Mouse (Mus musculus) left cerebral cortex, adult 8-10 months (tissue): ENCODE data around the gene Ndufs7. TPM values are rescaled to one million over a fixed set of nuclear protein-coding genes. Genes with fewer than 3 reads are reported as not detected.
A peak's percentile ranks its signal among the peaks of the same experiment; 100 is the strongest.

Experiments
- DNase-seq, 2 experiments: peaks; one replicate each; pipeline ENCODE4 v3.0.0; 2022; ENCODE audit warnings: low spot score in 2 of 2
- total RNA-seq, 4 experiments: library from RNA; stranded (reverse); gene quantifications; 2 replicates each; pipeline ENCODE4 v1.2.4; 2022

Ndufs7 gene
- total RNA-seq, 4 experiments from 2014 or later: 214 to 225 (median 218) TPM

DNA sequence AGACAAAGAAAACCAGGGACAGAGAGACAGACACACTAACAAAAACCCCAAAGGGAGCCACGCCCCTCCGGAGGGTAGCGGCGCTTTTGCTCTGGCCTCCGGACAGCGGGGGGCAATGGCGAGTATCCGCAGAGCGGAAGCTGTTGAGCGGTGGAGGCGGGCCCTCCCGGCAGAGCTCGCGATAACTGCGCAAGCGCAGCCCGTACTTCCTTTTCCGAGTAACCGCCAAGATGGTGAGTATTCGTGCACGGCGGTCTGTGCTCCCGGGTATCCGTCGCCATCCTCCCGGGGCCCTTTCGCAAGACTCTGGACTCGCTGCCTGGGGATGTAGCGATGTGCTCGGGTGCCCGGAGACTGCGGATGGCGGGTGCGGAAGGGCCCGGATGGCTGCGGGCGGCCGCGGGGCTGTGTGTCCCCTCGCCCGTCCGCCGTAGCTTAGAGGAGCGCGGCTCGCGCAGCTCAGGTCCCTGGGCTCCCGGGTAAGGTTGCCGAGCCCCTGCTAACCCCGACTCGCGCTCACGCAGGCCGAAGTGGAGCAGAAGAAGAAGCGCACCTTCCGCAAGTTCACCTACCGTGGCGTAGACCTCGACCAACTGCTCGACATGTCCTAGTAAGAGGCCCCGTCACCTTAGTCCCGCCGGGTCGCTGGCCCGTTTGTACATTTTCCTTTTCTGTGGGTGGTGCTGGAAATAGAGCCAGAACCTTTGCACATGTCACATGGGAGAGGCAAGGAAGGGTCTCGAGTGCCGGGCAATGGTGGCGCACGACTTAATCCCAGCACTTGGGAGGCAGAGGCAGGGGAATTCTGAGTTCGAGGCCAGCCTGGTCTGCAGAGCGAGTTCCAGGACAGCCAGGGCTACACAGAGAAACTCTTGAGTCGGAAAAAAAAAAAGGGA is 43.6 kb downstream of the Ndufs7 start, which contains the start of gene Rps15:
Rps15 (plus strand) TSS at position 203 of the 896 bp plus-strand sequence.
- DNase-seq: peak; percentile 81 to 91

DNA sequence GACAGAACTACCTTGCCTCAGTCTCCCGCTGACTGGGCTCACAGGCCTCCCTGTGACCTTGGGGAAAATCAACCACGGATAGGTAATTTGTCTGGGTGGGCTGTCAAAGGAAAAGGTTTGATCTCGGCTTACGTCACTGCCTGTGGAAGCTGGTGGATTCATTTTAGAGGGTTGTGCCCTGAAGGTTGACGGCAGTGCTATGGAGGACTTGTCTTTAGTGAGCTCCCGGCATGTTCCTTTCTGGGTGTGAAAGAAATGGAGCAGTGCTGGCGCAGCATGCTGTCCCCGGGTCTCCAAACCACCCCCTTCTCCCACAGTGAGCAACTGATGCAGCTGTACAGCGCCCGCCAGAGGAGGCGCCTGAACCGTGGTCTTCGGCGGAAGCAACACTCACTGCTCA is 44.4 kb downstream of the Ndufs7 start:
- DNase-seq: no peak

DNA sequence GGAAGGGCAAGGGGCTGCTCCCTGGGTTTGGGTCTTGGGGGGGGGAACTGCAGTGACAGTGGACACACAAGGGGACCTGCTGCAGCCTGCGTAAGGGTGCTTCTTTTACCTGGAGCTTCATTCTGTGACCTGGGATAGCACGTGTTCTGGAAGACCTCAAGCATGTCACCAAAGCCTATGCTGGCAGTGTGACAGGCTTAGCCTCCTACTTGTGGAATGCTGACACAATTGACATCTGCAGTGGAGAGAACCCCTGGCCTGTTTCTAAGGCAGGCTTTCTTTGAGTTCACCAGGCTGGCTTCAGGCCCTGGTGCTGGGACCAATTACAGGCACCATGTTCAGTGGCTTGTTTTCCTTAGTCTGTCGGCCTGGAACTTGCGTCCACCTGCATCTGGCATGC is 45.4 kb downstream of the Ndufs7 start:
- DNase-seq: no peak

GRCm38 (mm10) chr10:80294788-80295303 is 45.9 kb downstream of the Ndufs7 start:
- DNase-seq: no peak

DNA sequence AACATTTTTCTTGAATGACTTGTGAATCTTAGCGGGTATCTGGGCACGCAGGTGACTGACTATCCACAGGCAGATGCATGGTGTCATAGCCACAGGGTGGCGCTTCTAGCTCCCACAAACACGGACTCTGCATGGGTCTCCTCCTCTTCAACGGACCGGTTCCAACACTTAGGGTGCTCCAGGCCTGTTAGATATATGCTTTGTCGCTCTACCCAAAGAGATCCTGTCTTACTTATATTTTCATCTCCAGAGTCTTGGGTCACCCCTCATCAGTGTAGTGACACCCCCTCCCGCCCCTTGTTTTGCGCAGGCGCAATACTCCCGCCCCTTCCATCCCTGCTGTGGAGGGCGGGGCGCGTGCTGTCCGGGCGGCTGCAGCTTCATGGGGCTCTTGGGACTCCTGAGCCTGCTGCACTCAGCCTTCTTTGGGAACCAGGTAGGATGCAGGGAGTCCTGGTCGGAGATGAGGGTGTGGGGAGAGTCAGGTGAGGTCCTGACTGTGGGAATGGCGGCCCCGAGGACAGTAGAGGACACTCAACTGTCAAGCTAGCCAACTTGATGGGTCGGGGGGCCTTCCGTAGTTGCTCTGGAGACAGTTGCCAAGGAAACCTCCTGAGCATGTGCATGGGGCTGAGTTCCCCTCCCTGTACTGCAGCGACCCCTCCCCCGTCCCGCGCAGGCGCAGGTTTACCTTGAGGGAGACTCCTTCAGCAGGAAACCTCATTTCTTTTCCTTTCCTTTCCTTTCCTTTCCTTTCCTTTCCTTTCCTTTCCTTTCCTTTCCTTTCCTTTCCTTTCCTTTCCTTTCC is 46.9 kb downstream of the Ndufs7 start, which contains the start of gene Apc2:
Apc2 (plus strand) TSS at position 360 of the 808 bp plus-strand sequence.
- peak; percentile 71 for DNase-seq

DNA sequence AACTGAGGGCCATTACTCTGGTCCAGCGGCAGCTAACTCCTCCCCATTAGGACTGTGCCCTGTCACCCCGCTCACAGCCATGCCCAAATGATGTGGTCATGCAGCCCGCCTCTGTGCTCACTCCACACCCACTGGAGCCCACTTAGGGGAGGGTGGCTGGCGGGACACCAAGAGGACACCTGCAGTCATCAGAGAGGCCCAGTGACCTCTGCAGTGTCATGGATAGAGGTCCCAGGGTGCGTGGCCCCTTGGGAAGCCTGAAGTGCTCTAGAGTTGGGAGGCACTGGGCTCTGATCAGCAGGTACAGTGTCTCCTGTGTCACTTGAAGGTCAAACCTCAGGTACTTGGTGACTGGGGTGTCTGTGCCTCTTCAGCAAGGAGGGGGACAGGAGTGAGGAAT is 47.9 kb downstream of the Ndufs7 start:
- no peak for DNase-seq

GRCm38 (mm10) chr10:80297526-80298133 is 48.7 kb downstream of the Ndufs7 start:
- DNase-seq: no peak

- DNase-seq: peak; percentile 75 to 88
These were observed 49.8 kb downstream of the Ndufs7 start for GRCm38 (mm10) chr10:80298571-80299281.

DNA sequence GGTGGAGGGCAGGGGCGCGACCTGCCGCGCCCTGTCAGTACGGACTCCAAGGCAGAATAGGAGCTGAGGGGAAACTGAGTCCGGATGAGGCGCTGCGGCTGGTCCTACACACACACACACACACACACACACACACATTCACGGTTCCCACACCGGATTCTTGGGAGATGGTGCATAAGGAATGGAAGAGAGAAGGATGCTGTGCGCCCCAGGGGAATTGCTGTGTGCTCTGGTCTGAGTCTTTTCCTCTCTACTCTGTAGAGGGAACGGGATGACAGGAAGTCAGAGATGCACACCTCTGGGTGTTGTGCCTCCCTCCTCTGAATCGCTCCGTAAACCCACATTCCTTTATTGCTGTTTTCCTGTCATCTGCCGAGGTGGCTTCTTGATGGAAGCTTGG is 50.4 kb downstream of the Ndufs7 start:
- DNase-seq: no peak

- no peak for DNase-seq
These were observed 50.9 kb downstream of the Ndufs7 start for GRCm38 (mm10) chr10:80299824-80300223.

DNA sequence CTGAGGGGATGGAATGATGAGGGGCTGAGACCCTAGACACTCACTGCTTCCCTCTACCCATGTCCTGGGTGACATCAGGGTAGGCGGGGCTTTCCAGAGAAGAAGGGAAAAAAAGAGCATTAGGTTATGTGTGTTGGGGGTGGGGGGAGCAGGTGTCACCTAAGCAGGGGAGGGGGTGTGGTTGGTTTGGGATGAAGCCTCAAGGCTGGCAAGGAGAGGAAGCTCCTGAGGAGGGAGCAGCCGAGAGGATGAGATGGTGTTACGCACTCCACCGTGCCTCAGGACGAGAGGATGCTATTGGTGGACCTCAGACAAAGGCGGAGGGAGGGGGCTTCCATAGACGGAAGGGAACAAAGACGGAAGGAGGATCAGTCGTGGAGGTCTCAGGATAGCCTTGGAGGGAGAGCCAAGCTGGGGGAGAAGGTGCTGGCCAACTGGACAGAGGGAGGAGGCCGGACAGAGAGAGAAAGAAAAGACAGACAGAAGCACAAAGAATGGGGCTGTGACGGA is 51.8 kb downstream of the Ndufs7 start:
- no peak for DNase-seq

DNA sequence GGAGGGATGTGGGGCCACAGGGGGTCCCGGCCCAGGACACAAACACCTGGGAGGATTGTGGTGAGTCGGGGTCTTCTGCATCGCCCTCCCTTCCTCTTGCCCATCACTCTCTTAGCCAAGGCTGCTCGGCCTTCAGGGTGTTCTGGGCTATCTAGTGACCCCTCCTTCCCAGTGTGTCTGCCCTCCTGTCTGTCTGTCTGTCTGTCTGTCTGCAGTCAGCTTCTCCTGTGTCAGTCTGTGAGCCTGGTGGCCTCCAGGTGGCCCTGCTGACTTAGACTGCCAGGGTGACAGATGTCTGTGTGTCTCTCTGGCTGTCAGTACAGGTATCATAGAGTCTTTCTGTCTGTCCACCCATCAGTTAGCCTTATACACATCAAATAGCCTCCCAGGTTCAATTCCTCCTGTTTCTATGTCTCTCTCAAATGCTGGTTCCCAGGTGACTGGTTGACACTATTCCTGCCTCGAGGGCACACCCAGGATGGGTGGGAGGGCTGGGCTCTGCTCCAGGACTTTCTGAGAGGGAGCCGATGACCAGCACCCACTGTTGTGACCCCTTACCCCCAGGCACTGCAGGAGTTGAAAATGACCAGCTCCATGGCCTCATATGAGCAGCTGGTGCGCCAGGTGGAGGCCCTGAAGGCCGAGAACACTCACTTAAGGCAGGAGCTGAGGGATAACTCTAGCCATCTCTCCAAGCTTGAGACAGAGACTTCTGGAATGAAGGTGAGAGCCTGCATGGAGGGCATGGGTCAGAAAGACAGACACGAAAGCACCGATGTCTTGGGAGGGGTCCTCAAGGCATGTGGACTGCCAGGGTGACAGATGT is 52.5 kb downstream of the Ndufs7 start:
- DNase-seq: no peak

DNA sequence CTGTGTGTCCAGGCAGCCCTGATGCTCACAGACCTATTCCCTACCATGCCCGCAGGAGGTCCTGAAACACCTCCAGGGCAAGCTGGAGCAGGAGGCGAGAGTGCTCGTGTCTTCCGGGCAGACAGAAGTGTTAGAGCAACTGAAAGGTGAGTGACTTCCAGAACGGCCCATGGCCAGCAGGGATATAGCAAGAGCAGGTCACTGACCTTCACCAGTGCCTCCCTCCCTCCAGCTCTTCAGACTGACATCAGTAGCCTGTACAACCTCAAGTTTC is 53.1 kb downstream of the Ndufs7 start:
- no peak for DNase-seq

DNA sequence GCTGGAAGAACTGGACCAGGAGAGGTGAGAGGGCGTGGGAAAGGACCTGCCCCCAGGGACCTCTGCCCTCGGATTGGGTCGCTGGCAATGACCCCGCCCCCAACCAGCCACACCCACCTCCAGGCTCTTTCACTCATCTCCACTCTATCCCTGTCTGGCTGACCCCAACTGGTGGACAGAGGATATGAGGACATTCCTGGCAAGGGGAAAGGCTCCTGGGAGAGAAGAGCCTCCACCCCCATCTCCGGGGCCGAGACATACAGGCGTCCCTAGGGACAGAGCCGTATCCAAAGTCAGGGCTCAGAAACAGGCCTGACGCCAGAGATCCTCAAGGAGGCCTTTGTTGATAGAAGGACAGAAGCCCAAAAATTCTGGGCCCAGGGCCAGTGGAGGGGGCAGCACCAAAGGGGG is 53.6 kb downstream of the Ndufs7 start:
- DNase-seq: peak in 1 of 2 experiments; percentile 82

GRCm38 (mm10) chr10:80304458-80304857 is 55.5 kb downstream of the Ndufs7 start:
- DNase-seq: no peak

DNA sequence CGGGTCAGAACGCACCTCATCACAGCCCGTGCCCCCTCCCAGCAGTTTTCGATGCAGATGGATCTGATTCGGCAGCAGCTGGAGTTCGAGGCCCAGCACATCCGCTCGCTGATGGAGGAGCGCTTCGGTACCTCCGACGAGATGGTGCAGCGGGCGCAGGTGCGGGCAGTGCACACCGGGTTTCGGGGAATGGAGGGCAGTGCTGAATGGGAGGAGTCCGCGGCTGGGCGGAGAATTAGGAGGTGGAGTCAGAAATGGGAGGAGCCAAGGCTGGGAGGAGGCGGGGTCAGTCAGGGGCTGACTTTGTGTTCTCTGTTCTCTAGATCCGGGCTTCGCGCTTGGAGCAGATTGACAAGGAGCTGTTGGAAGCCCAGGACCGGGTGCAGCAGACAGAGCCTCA is 55.9 kb downstream of the Ndufs7 start:
- DNase-seq: no peak
